Mouse (Mus musculus): ENCODE measurements at regions not wholly inside any gene's neighbourhood (a gene's known extent, or its start where the extent isn't known, plus 50 kb on each side); places are given as distances from the start of the nearest gene placed in this dataset.
"Not testable (repeated sequence)": the region's sequence is repeated elsewhere in the genome, so short reads cannot be mapped to it uniquely, and the experiment has no call there.

DNA sequence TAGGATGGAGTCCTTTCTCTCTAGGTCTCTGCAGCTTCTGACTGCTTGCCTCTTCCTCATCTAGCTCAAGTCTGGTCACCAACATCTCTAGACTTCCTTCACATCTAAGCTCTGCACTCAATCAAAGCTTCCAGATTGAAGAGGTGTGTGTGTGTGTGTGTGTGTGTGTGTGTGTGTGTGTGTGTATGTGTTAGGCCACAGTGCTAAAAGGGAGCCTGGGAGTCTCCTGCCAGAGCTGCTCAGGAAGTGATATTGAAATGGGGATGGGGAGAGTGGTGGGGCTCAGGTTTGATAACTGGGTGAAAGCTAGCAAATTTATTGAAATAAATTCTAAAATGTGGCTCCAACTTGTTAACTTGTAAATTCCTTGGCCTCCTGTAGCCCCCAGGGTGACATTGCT, 73.3 kb downstream of the Gm31371 start:
- DNase-seq; H3K4me1 ChIP-seq (ENCODE audit: control insufficient read depth, insufficient read depth, low read length); intact Hi-C loops (cut with DNase I); H3K27ac ChIP-seq; H3K79me2 ChIP-seq (replicated peaks; ENCODE audit: control insufficient read depth, insufficient read depth, low read length); H3K27me3 ChIP-seq (ENCODE audit: control insufficient read depth, insufficient read depth, low read length); H3K36me3 ChIP-seq (ENCODE audit: control insufficient read depth, insufficient read depth, low read length); H3K9ac ChIP-seq (ENCODE audit: low read depth, low read length); H3K4me3 ChIP-seq: not testable (repeated sequence)

GRCm38 (mm10) chr8:19979536-19980345, 76.5 kb downstream of the Gm31371 start:
- H3K79me2 ChIP-seq (replicated peaks; ENCODE audit: control insufficient read depth, insufficient read depth, low read length), result no peaks in the 10 kb centered on the region
- TF ChIP-seq CTCF (IDR thresholded peaks at IDR 0.05) (peak; percentile 81), EP300 (IDR thresholded peaks at IDR 0.05; ENCODE audit: insufficient read depth, low read depth, low read length) (0 out of 2 replicates have a peak, but pooled peaks have one; percentile 13), POLR2A (IDR thresholded peaks at IDR 0.05; ENCODE audit: insufficient read depth, low read depth, low read length) (peak; percentile 68)
- no peak overlapping the region; the same call in 1 of the 2 replicates for H3K27ac ChIP-seq
- intact Hi-C loops (cut with DNase I), result no loop called here
- DNase-seq, result peak; percentile 69 to 78
- H3K9ac ChIP-seq (ENCODE audit: low read depth, low read length), result peak overlapping the region; percentile 94
- H3K27me3 ChIP-seq (ENCODE audit: control insufficient read depth, insufficient read depth, low read length), result no peaks in the 10 kb centered on the region
- H3K4me3 ChIP-seq, result peak overlapping the region; percentile 54
- H3K36me3 ChIP-seq (ENCODE audit: control insufficient read depth, insufficient read depth, low read length), result no peaks in the 10 kb centered on the region
- no peaks in the 10 kb centered on the region for H3K4me1 ChIP-seq (ENCODE audit: control insufficient read depth, insufficient read depth, low read length)
- WGBS, result 10% methylated on average over 39 of the region's 42 CpGs

- H3K27me3 ChIP-seq (ENCODE audit: control insufficient read depth, insufficient read depth, low read length); DNase-seq; H3K36me3 ChIP-seq (ENCODE audit: control insufficient read depth, insufficient read depth, low read length); intact Hi-C loops (cut with DNase I); H3K27ac ChIP-seq; H3K79me2 ChIP-seq (replicated peaks; ENCODE audit: control insufficient read depth, insufficient read depth, low read length); H3K4me1 ChIP-seq (ENCODE audit: control insufficient read depth, insufficient read depth, low read length): not testable (repeated sequence)
- peak overlapping the region; percentile 94 for H3K9ac ChIP-seq (ENCODE audit: low read depth, low read length)
- WGBS, result 21% methylated on average over 26 of the region's 26 CpGs
- peak overlapping the region; percentile 54 for H3K4me3 ChIP-seq
These were observed 77.1 kb downstream of the Gm31371 start for GRCm38 (mm10) chr8:19980346-19980726.

DNA sequence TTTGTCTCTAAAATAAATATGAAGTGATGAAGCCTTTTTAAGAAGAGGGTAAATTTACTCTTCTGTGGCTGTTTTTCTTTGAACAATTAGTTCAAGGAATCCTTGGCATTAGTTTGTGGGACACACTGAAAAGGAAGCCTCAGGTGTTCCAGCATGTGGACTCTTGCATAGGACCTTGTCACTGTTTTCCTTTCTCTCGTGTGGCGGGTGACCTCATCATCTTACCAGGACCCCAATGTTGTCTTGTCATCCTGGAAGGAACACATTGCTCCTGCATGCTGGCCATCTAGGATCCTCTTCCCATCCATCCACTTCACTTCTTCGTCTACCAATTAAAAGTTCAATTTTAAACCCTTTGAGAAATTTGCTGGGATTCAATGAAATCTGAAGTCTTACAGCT, 104.9 kb downstream of the Gm31371 start:
- peak; percentile 15 to 43 for DNase-seq
- H3K4me3 ChIP-seq; intact Hi-C loops (cut with DNase I); H3K27me3 ChIP-seq (ENCODE audit: control insufficient read depth, insufficient read depth, low read length); H3K79me2 ChIP-seq (replicated peaks; ENCODE audit: control insufficient read depth, insufficient read depth, low read length); H3K27ac ChIP-seq; H3K9ac ChIP-seq (ENCODE audit: low read depth, low read length); H3K36me3 ChIP-seq (ENCODE audit: control insufficient read depth, insufficient read depth, low read length); H3K4me1 ChIP-seq (ENCODE audit: control insufficient read depth, insufficient read depth, low read length): not testable (repeated sequence)
- WGBS, result 70% methylated on average over 3 of the region's 3 CpGs

GRCm38 (mm10) chr8:20010947-20011346, 107.8 kb downstream of the Gm31371 start:
- H3K36me3 ChIP-seq (ENCODE audit: control insufficient read depth, insufficient read depth, low read length); H3K79me2 ChIP-seq (replicated peaks; ENCODE audit: control insufficient read depth, insufficient read depth, low read length); H3K4me1 ChIP-seq (ENCODE audit: control insufficient read depth, insufficient read depth, low read length); H3K9ac ChIP-seq (ENCODE audit: low read depth, low read length); H3K27ac ChIP-seq; DNase-seq; intact Hi-C loops (cut with DNase I); H3K4me3 ChIP-seq; H3K27me3 ChIP-seq (ENCODE audit: control insufficient read depth, insufficient read depth, low read length): not testable (repeated sequence)
- WGBS, result 65% methylated on average over 8 of the region's 8 CpGs
- TF ChIP-seq CTCF (IDR thresholded peaks at IDR 0.05), result peak; percentile 62

- 68% methylated on average over 7 of the region's 7 CpGs for WGBS
- H3K9ac ChIP-seq (ENCODE audit: low read depth, low read length); H3K79me2 ChIP-seq (replicated peaks; ENCODE audit: control insufficient read depth, insufficient read depth, low read length); intact Hi-C loops (cut with DNase I); H3K27ac ChIP-seq; H3K36me3 ChIP-seq (ENCODE audit: control insufficient read depth, insufficient read depth, low read length); DNase-seq; H3K4me3 ChIP-seq; H3K27me3 ChIP-seq (ENCODE audit: control insufficient read depth, insufficient read depth, low read length); H3K4me1 ChIP-seq (ENCODE audit: control insufficient read depth, insufficient read depth, low read length): not testable (repeated sequence)
- TF ChIP-seq CTCF (IDR thresholded peaks at IDR 0.05), result peak; percentile 44
These were observed 110.1 kb downstream of the Gm31371 start for GRCm38 (mm10) chr8:20013278-20013677.

DNA sequence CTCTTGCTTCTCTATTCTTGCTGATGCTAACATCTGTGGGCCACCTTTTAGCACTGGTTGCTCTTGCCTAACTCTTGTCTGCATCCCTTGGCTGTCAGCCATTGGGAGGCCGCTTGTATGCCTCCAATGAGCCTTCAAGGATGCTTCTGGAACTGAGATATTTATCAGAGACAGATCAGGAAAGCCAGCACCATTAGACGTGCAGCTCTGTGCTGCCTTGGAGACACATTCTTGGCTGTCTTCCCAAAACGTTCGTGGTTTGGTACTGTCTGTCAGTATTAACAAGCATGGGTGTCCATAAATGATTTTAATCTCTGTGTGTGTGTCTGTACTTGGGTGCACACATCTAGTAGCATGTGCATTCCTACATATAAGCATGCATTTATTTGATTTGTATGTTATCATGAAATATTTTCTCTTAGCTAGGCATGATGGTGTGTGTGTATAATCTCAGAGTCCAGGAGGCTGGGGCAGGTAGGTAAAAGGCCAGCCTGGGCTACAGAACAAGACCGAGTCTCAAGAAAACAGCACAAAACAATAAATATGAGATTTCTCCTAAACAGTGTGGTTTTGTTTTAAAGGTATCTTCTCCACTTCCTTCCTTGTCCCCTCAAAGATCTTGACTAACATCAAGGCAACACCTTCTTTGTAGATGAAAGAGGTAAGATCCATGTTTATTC, 111.4 kb downstream of the Gm31371 start:
- intact Hi-C loops (cut with DNase I); H3K79me2 ChIP-seq (replicated peaks; ENCODE audit: control insufficient read depth, insufficient read depth, low read length); H3K27me3 ChIP-seq (ENCODE audit: control insufficient read depth, insufficient read depth, low read length); DNase-seq; H3K4me3 ChIP-seq; H3K9ac ChIP-seq (ENCODE audit: low read depth, low read length); H3K36me3 ChIP-seq (ENCODE audit: control insufficient read depth, insufficient read depth, low read length); H3K4me1 ChIP-seq (ENCODE audit: control insufficient read depth, insufficient read depth, low read length); H3K27ac ChIP-seq: not testable (repeated sequence)
- 60% methylated on average over 5 of the region's 5 CpGs for WGBS

Measured in heart, adult 2 months (tissue).